Mouse (Mus musculus) CD4-positive, CD25-positive, alpha-beta regulatory T cell, adult 2 months (primary cell): Measurements from ENCODE around the gene Adamts2.

Source experiments
- DNase-seq: peaks from one replicate; pipeline ENCODE4 v3.0.0-alpha.2; 2012; ENCODE audit warnings: low read depth, low spot score

Gene Adamts2

GRCm38 (mm10) chr11:50845951-50846350 is 244.1 kb downstream of the Adamts2 start:
- DNase-seq: no peak

GRCm38 (mm10) chr11:50847047-50847446 is 245.2 kb downstream of the Adamts2 start:
- peak; percentile 31 for DNase-seq

GRCm38 (mm10) chr11:50848520-50849137 is 246.7 kb downstream of the Adamts2 start:
- no peak for DNase-seq

GRCm38 (mm10) chr11:50849310-50849709 is 247.4 kb downstream of the Adamts2 start:
- peak; percentile 20 for DNase-seq

- peak; percentile 41 for DNase-seq
These were observed 248.4 kb downstream of the Adamts2 start, which contains the start of gene Grm6 for GRCm38 (mm10) chr11:50850177-50850735. Gene Grm6 (plus strand): TSS chr11:50850685.

- DNase-seq: peak; percentile 50
These were observed 249.2 kb downstream of the Adamts2 start for GRCm38 (mm10) chr11:50850989-50851601.
